Mouse (Mus musculus): ENCODE data around the gene 4921539E11Rik.

GRCm38 (mm10) chr4:103315861-103316260 lies 25.2 kb upstream of the 4921539E11Rik start:
- TF ChIP-seq CTCF (IDR thresholded peaks at IDR 0.05; ENCODE audit: low read depth) (no peak), EP300 (IDR thresholded peaks at IDR 0.05; ENCODE audit: low read depth) (no peak)
